Comparison of ENCODE assay signal across 19 mouse cellular contexts in the genomic region with DNA sequence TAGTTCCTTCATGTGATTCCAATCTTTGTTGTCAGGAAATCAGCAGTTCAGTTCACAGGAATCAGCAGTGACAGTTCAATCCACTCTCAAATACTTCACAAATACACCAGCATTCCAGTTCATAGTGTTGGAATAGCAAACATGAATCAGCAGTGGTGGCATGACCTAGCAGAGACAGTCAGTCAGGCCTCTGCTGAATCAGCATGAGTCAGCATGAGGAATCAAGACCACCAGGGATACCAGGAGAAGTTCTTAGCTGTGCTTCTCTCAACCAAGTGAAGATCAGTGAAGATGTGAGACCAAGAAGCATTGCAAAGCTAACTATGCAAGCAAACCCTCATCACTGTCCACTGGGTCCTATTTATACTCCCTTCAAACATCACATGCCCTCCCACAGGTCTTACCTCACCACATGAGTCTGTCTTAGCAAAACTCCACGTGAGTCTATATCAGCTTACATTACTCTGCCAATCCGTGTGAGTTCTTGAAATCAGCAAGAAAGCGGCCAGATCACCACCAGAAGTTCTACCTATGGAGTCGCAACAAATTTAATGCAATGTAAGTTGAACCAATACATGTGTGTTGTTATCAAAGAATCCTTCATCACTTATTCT. TPM values are rescaled to one million over a fixed set of nuclear protein-coding genes. Genes with fewer than 3 reads are reported as not detected.
DNase-seq lines count a peak whose midpoint lies in the region; ATAC-seq and TF ChIP-seq lines count a peak whose summit lies in the region.
"Had no signal": no experiment of that assay in that cellular context is flagged by ENCODE, and none has a peak within 500 bp of the region (broad histone marks: within the 10 kb centered on the region; RNA-seq: fewer than 3 reads in every experiment).

No protein-coding gene starts in this region.

- H3K4me3 ChIP-seq in liver, embryonic 14.5 days (ENCODE audit: insufficient read depth in 1 of 2, low read depth in 2 of 2, low read length in 2 of 2): no peak overlapping the region
- H3K4me3 ChIP-seq: embryonic facial prominence, embryonic 10.5 days; erythroblast, embryonic 14.5 days; layer of hippocampus, adult 2 months; midbrain, embryonic 15.5 days had no signal

- peaks cover 4 to 21% of the 10 kb centered on the region in 2 experiments for H3K4me1 ChIP-seq in liver, embryonic 14.5 days (replicated peaks; ENCODE audit: control insufficient read depth in 2 of 2, insufficient read depth in 2 of 2, low read length in 1 of 2)
- H3K4me1 ChIP-seq: embryonic facial prominence, embryonic 10.5 days; midbrain, embryonic 15.5 days had no signal

- H3K9ac ChIP-seq in liver, embryonic 14.5 days (replicated peaks): no peak overlapping the region
- H3K9ac ChIP-seq: hindbrain, embryonic 14.5 days; lung, embryonic 14.5 days; midbrain, embryonic 15.5 days had no signal

- peak; percentile 87 for ATAC-seq in liver, embryonic 14.5 days (ENCODE audit: insufficient read depth)
- ATAC-seq: intestine, postnatal 0 days; midbrain, embryonic 15.5 days had no signal

- TF ChIP-seq EP300 in liver, embryonic 14.5 days (IDR thresholded peaks at IDR 0.05; ENCODE audit: low read depth): peak; percentile 50; the same call in 1 of the 2 replicates

- 44% methylated on average over 4 of the region's 4 CpGs for WGBS in liver, embryonic 14.5 days (ENCODE audit: insufficient replicate concordance)

- peak overlapping the region; percentile 31; the same call in 1 of the 2 replicates for H3K4me2 ChIP-seq in liver, embryonic 14.5 days (ENCODE audit: low read depth)
- H3K4me2 ChIP-seq: hindbrain, embryonic 14.5 days; lung, embryonic 14.5 days; midbrain, embryonic 15.5 days had no signal

- DNase-seq in 3134 (ENCODE audit: extremely low read depth, insufficient read length, low spot score) (peak; percentile 54), 416B (ENCODE audit: low read depth) (peak; percentile 25)
- DNase-seq in c-Kit-positive CD71-positive TER-119-positive erythroid progenitor cells, embryonic 14.5 days (ENCODE audit: low spot score): peak; percentile 22
- peak; percentile 44 to 57 (median 44) for DNase-seq in liver, embryonic 14.5 days (ENCODE audit: low read depth in 3 of 3, low spot score in 3 of 3)
- no peak for DNase-seq in thymus, postnatal 25 days
- no peak for DNase-seq in embryo, embryonic 9.5 days (ENCODE audit: extremely low spot score)
- no peak for DNase-seq in kidney, postnatal 4 days
- DNase-seq: cerebellum, adult 11 months; cerebellum, postnatal 36 days; heart, adult 18-20 months; lung, embryonic 14.5 days; retina, postnatal 1 day had no signal

- peak overlapping the region; percentile 56 for H3K27ac ChIP-seq in liver, embryonic 14.5 days
- H3K27ac ChIP-seq: embryonic facial prominence, embryonic 10.5 days; hindbrain, embryonic 14.5 days; kidney, postnatal 0 days; layer of hippocampus, adult 2 months; midbrain, embryonic 15.5 days had no signal

- H3K9me3 ChIP-seq in liver, embryonic 14.5 days (ENCODE audit: control insufficient read depth, low read length): no peaks in the 10 kb centered on the region
- H3K9me3 ChIP-seq: embryonic facial prominence, embryonic 10.5 days; midbrain, embryonic 15.5 days had no signal

- no peaks in the 10 kb centered on the region for H3K36me3 ChIP-seq in liver, embryonic 14.5 days (replicated peaks; ENCODE audit: control insufficient read depth, insufficient read depth, low read depth)
- H3K36me3 ChIP-seq: embryonic facial prominence, embryonic 10.5 days; midbrain, embryonic 15.5 days had no signal

- no peaks in the 10 kb centered on the region for H3K27me3 ChIP-seq in liver, embryonic 14.5 days (ENCODE audit: control insufficient read depth, insufficient read depth, low read length)
- H3K27me3 ChIP-seq: midbrain, embryonic 15.5 days had no signal

- TF ChIP-seq CTCF in liver, embryonic 14.5 days (IDR thresholded peaks at IDR 0.05; ENCODE audit: low read depth): no peak

RNA-seq across cellular contexts. Expression of gene Ccdc88a, which starts 27.7 kb away (rescaled TPM):
- polyA plus RNA-seq in liver, embryonic 14.5 days (2012; rRNA removed): 0.75 and 1.2 TPM in 2 replicates
- 2.9 and 3.5 TPM in 2 replicates for polyA plus RNA-seq in liver, embryonic 14.5 days (2014; fragmentation: Nextera tagmentation; extraction: Ambion mirVana)

Comparison
In these comparisons a context has a peak if more than half of its experiments do, and no peak if none do; other contexts are left out.
1. DNase-seq: peak in 3134 (single experiment), 416B (single experiment), c-Kit-positive CD71-positive TER-119-positive erythroid progenitor cells, embryonic 14.5 days (single experiment) and liver, embryonic 14.5 days (3 of 3); none in thymus, postnatal 25 days (single experiment), embryo, embryonic 9.5 days (single experiment) and kidney, postnatal 4 days (0 of 2).